Mouse (Mus musculus) forebrain, postnatal 0 days (tissue): ENCODE measurements around the gene Hadh. TPM values are rescaled to one million over a fixed set of nuclear protein-coding genes. Genes with fewer than 3 reads are reported as not detected.

Experiments
- ATAC-seq: fragments of 200-750 bp; cut with Nextera tagmentation; 2 replicates; pipeline ENCODE4 v1.8.0; 2017; ENCODE audit warnings: mild to moderate bottlenecking, moderate library complexity
- DNase-seq: peaks from one replicate; pipeline ENCODE4 v3.0.0-alpha.2; 2015
- H3K27ac ChIP-seq: fragments of 300-500 bp; sonication (generic); 2 replicates; pipeline ENCODE4 v1.5.1; 2014; ENCODE audit warnings: low read depth, mild to moderate bottlenecking, antibody characterized with exemption, low read length, moderate library complexity, mixed read lengths
- H3K27me3 ChIP-seq: fragments of 300-500 bp; sonication (generic); 2 replicates; pipeline ENCODE4 v1.6.1; 2014; ENCODE audit warnings: mild to moderate bottlenecking, low read length, mixed read lengths; ENCODE audit not compliant: insufficient read depth
- H3K36me3 ChIP-seq: fragments of 300-500 bp; sonication (generic); 2 replicates; pipeline ENCODE4 v1.6.1; 2014; ENCODE audit warnings: mild to moderate bottlenecking, moderate library complexity; ENCODE audit not compliant: insufficient read depth
- H3K4me1 ChIP-seq: fragments of 300-500 bp; sonication (generic); 2 replicates; pipeline ENCODE4 v1.6.1; 2014; ENCODE audit warnings: antibody characterized with exemption; ENCODE audit not compliant: insufficient read depth
- H3K4me2 ChIP-seq: fragments of 300-500 bp; sonication (generic); 2 replicates; pipeline ENCODE4 v1.6.1; 2014; ENCODE audit warnings: low read depth, mild to moderate bottlenecking, moderate library complexity
- H3K4me3 ChIP-seq: fragments of 300-500 bp; sonication (generic); 2 replicates; pipeline ENCODE4 v1.5.1; 2014; ENCODE audit warnings: low read depth, low read length, mixed read lengths
- H3K9ac ChIP-seq: fragments of 300-500 bp; sonication (generic); 2 replicates; pipeline ENCODE4 v1.6.1; 2014; ENCODE audit warnings: mild to moderate bottlenecking
- H3K9me3 ChIP-seq: fragments of 300-500 bp; sonication (generic); 2 replicates; pipeline ENCODE4 v1.6.1; 2016; ENCODE audit warnings: low read length
- CTCF ChIP-seq: sonication (generic); IDR thresholded peaks from 2 replicates; pipeline ENCODE4 v1.5.1; 2016; ENCODE audit warnings: antibody characterized with exemption, control low read depth, low read depth
- WGBS: fragments of 180-500 bp; shearing (Covaris S2); extraction: QIAGEN DNeasy Blood & Tissue Kit; methylation state at CpG from one replicate; pipeline ENCODE4 v1.1.7; 2014; 5-methylcytosine and 5-hydroxymethylcytosine counted together
- polyA plus RNA-seq: library from polyadenylated mRNA; unstranded; fragments of >200 nt; fragmentation: Nextera tagmentation; extraction: Ambion mirVana; gene quantifications from 2 replicates; pipeline ENCODE4 v1.2.1, GENCODE M21; 2015
- total RNA-seq: library from RNA; depleted of rRNA; stranded (reverse); fragments of >200 nt; gene quantifications from 2 replicates; pipeline ENCODE4 v1.2.3, GENCODE M21; 2014; rRNA removed

Hadh gene
- total and polyA plus RNA-seq, 2 experiments from 2014 or later, result 21.0 to 33.0 TPM

GRCm38 (mm10) chr3:131186193-131186592, 85.7 kb downstream of the Hadh start:
- no peak overlapping the region for H3K9ac ChIP-seq
- no peak overlapping the region for H3K4me2 ChIP-seq
- H3K27me3 ChIP-seq, result no peaks in the 10 kb centered on the region
- no peaks in the 10 kb centered on the region for H3K4me1 ChIP-seq
- no peak overlapping the region for H3K27ac ChIP-seq
- DNase-seq, result no peak
- no peak overlapping the region for H3K4me3 ChIP-seq
- no peaks in the 10 kb centered on the region for H3K36me3 ChIP-seq
- ATAC-seq, result no peak
- no peak for TF ChIP-seq CTCF
- WGBS, result 87% methylated on average over 5 of the region's 5 CpGs
- no peaks in the 10 kb centered on the region for H3K9me3 ChIP-seq

Other genes starting within 250 kb of the Hadh start
- gene Lef1, start 161.6 kb downstream of the Hadh start, total RNA-seq, result 6.6 and 12.1 TPM in 2 replicates
- gene Lef1, start 161.6 kb downstream of the Hadh start, polyA plus RNA-seq, result 9.3 and 15.3 TPM in 2 replicates
- gene Cyp2u1, start 31.1 kb upstream of the Hadh start, total RNA-seq, result 10.7 and 14.7 TPM in 2 replicates
- 8.7 and 11.0 TPM in 2 replicates for gene Cyp2u1, start 31.1 kb upstream of the Hadh start, polyA plus RNA-seq
- gene Sgms2, start 219.3 kb upstream of the Hadh start, total RNA-seq, result 1.1 and 4.4 TPM in 2 replicates
- 0.72 and 2.1 TPM in 2 replicates for gene Sgms2, start 219.3 kb upstream of the Hadh start, polyA plus RNA-seq